Mouse (Mus musculus): ENCODE results near the gene Mdm4. TPM values are rescaled to one million over a fixed set of nuclear protein-coding genes. Genes with fewer than 3 reads are reported as not detected.

Gene Mdm4
- total RNA-seq, 2 experiments from 2014 or later, result 65.5 to 91.1 TPM

Small RNA genes lying within 50 kb of the gene (microRNA-seq; reads per million reads assigned to microRNA genes)
- 0 reads per million in 2 experiments for gene Gm44300

Other genes starting within 250 kb of the Mdm4 start
- gene Lrrn2, start 150.3 kb downstream of the Mdm4 start, total RNA-seq (2021), result 100 to 1,000 TPM; 208 to 219 TPM
- gene Pik3c2b, start 15.1 kb upstream of the Mdm4 start, total RNA-seq (2021), result 10 to 100 TPM; 12.3 to 17.3 TPM
- gene Ppp1r15b, start 100.6 kb upstream of the Mdm4 start, total RNA-seq (2021), result 10 to 100 TPM; 40.9 to 43.0 TPM
- 10 to 100 TPM; 34.4 to 52.1 TPM for gene Plekha6, start 133.6 kb upstream of the Mdm4 start, total RNA-seq (2021)